Mouse (Mus musculus) megakaryocyte-erythroid progenitor cell, adult 5 weeks (primary cell): Measurements from ENCODE around the gene Olfr576. TPM values are rescaled to one million over a fixed set of nuclear protein-coding genes. Genes with fewer than 3 reads are reported as not detected.

Source experiments
- polyA plus RNA-seq: library from polyadenylated mRNA; stranded (reverse); fragments of >175 nt; gene quantifications from 2 replicates; pipeline ENCODE4 v1.2.3, GENCODE M21; 2012

Olfr576 gene
- not detected in 2 replicates for polyA plus RNA-seq

GRCm38 (mm10) chr7:102962360-102962759, at the start of gene Olfr576:
Gene Olfr576, plus strand, starts transcription at chr7:102962660.

GRCm38 (mm10) chr7:102917032-102917875, 45.2 kb upstream of the Olfr576 start, which contains the start of gene Olfr571:
Gene Olfr571, minus strand, starts transcription at chr7:102917536.

GRCm38 (mm10) chr7:102924109-102924508, 38.4 kb upstream of the Olfr576 start, which contains the start of gene Olfr572:
Gene Olfr572, plus strand, starts transcription at chr7:102924409.

GRCm38 (mm10) chr7:102942475-102942874, 20.0 kb upstream of the Olfr576 start, which contains the start of gene Olfr573-ps1:
Gene Olfr573-ps1, minus strand, starts transcription at chr7:102942575.

GRCm38 (mm10) chr7:102948167-102948566, 14.3 kb upstream of the Olfr576 start, which contains the start of gene Olfr574:
Gene Olfr574, plus strand, starts transcription at chr7:102948467.

GRCm38 (mm10) chr7:102958593-102958992, 3.9 kb upstream of the Olfr576 start, which contains the start of gene Olfr575:
Gene Olfr575, minus strand, starts transcription at chr7:102958775.

GRCm38 (mm10) chr7:102975843-102976242, 13.4 kb downstream of the Olfr576 start, which contains the start of gene Olfr577:
Gene Olfr577, minus strand, starts transcription at chr7:102975943.

GRCm38 (mm10) chr7:102989224-102989623, 26.8 kb downstream of the Olfr576 start, which contains the start of gene Olfr578:
Gene Olfr578, minus strand, starts transcription at chr7:102989324.

Other genes starting within 250 kb of the Olfr576 start
- not detected in 2 replicates for gene Olfr33, start 243.6 kb upstream of the Olfr576 start, polyA plus RNA-seq
- gene Olfr559, start 235.2 kb upstream of the Olfr576 start, polyA plus RNA-seq = not detected in 2 replicates
- not detected in 2 replicates for gene Olfr560, start 203.3 kb upstream of the Olfr576 start, polyA plus RNA-seq
- 0.01 and 0.03 TPM in 2 replicates for gene Olfr78, start 203.2 kb upstream of the Olfr576 start, polyA plus RNA-seq
- gene Olfr561, start 191.4 kb upstream of the Olfr576 start, polyA plus RNA-seq = not detected in 2 replicates
- not detected in 2 replicates for gene Olfr564, start 159.2 kb upstream of the Olfr576 start, polyA plus RNA-seq
- gene Olfr566, start 103.9 kb upstream of the Olfr576 start, polyA plus RNA-seq = not detected in 2 replicates
- gene Olfr568, start 85.5 kb upstream of the Olfr576 start, polyA plus RNA-seq = not detected in 2 replicates
- not detected in 2 replicates for gene Olfr569, start 71.8 kb upstream of the Olfr576 start, polyA plus RNA-seq
- gene Olfr570, start 68.1 kb upstream of the Olfr576 start, polyA plus RNA-seq = not detected in 2 replicates
- gene Olfr571, start 45.1 kb upstream of the Olfr576 start, polyA plus RNA-seq = not detected in 2 replicates
- not detected in 2 replicates for gene Olfr572, start 38.3 kb upstream of the Olfr576 start, polyA plus RNA-seq
- not detected in 2 replicates for gene Olfr573-ps1, start 20.1 kb upstream of the Olfr576 start, polyA plus RNA-seq
- gene Olfr574, start 14.2 kb upstream of the Olfr576 start, polyA plus RNA-seq = not detected in 2 replicates
- not detected in 2 replicates for gene Olfr575, start 3.9 kb upstream of the Olfr576 start, polyA plus RNA-seq
- not detected in 2 replicates for gene Olfr577, start 13.3 kb downstream of the Olfr576 start, polyA plus RNA-seq
- not detected in 2 replicates for gene Olfr578, start 26.7 kb downstream of the Olfr576 start, polyA plus RNA-seq
- not detected in 2 replicates for gene Olfr582, start 75.4 kb downstream of the Olfr576 start, polyA plus RNA-seq
- not detected in 2 replicates for gene Olfr583, start 88.6 kb downstream of the Olfr576 start, polyA plus RNA-seq
- gene Olfr584, start 119.2 kb downstream of the Olfr576 start, polyA plus RNA-seq = not detected in 2 replicates
- gene Olfr585, start 135.1 kb downstream of the Olfr576 start, polyA plus RNA-seq = not detected in 2 replicates
- gene Olfr586, start 163.0 kb downstream of the Olfr576 start, polyA plus RNA-seq = not detected in 2 replicates
- gene Olfr588-ps1, start 178.2 kb downstream of the Olfr576 start, polyA plus RNA-seq = not detected in 2 replicates
- not detected in 2 replicates for gene Olfr589, start 193.7 kb downstream of the Olfr576 start, polyA plus RNA-seq
- not detected in 2 replicates for gene Olfr591, start 215.7 kb downstream of the Olfr576 start, polyA plus RNA-seq
- not detected in 2 replicates for gene Olfr592, start 222.1 kb downstream of the Olfr576 start, polyA plus RNA-seq
- not detected in 2 replicates for gene Olfr593, start 249.2 kb downstream of the Olfr576 start, polyA plus RNA-seq